Mouse (Mus musculus) heart, adult 2 months (tissue): ENCODE data around the gene Slc10a4.
"Not testable (repeated sequence)": the region's sequence is repeated elsewhere in the genome, so short reads cannot be mapped to it uniquely, and the experiment has no call there.

ENCODE experiments used
- CTCF ChIP-seq: fragments of 200-600 bp; IDR thresholded peaks from 2 replicates; pipeline ENCODE4 v1.8.1; 2022; ENCODE audit warnings: antibody characterized with exemption, mild to moderate bottlenecking, moderate library complexity
- EP300 ChIP-seq: fragments of 200-500 bp; IDR thresholded peaks from 2 replicates; pipeline ENCODE4 v1.6.1; 2011; ENCODE audit warnings: low read depth, low read length, control low read depth; ENCODE audit not compliant: insufficient read depth

DNA sequence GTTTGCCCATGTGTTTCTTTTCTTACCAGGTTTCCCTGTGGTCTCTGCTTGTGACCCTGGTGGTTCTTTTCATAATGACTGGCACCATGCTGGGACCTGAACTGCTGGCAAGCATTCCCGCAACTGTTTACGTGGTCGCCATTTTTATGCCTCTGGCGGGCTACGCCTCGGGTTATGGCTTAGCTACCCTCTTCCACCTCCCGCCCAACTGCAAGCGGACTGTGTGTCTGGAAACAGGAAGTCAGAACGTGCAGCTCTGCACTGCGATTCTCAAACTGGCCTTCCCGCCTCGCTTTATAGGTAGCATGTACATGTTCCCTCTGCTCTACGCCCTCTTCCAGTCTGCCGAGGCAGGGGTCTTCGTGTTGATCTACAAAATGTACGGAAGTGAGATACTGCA, 5.1 kb downstream of the Slc10a4 start:
- TF ChIP-seq CTCF, EP300: not testable (repeated sequence)
